ENCODE assay signal across 19 mouse cellular contexts in the genomic region with DNA sequence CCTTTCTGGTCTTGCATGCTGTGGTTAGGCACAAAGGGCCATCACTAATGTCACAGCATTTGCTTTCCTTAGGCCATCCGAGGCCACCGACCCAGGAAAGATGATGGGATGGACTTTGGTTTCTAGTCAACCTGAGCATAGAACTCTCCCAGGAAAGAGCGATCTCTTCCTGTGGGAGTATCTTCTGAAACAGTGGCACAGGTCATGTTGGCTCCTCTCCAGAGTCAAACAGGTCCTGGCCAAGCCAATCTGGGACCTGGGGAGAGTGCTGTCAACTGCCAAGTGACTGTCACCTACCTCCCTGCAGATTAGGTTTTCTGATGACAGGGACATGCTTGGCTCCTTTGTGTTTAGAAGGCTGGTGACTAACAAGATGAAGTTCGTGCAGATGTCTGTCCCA.
"Had no signal": no experiment of that assay in that cellular context is flagged by ENCODE, and none has a peak within 500 bp of the region (broad histone marks: within the 10 kb centered on the region; RNA-seq: fewer than 3 reads in every experiment).

No protein-coding gene starts in this region.

- H3K36me3 ChIP-seq: lung, embryonic 15.5 days had no signal

- DNase-seq: kidney, adult 8-10 months; kidney, postnatal 10 days; kidney, postnatal 4 days; left cerebral cortex, postnatal 4 days; lung, adult 18-20 months; lung, postnatal 36 days; midbrain, embryonic 14.5 days; right cerebral cortex, adult 18-20 months; right cerebral cortex, postnatal 14 days; thymus, postnatal 25 days had no signal

- H3K4me3 ChIP-seq: kidney, embryonic 15.5 days; limb, embryonic 12.5 days; limb, embryonic 15.5 days; lung, embryonic 15.5 days; megakaryocyte, embryonic 14.5 days had no signal

- H3K4me2 ChIP-seq: kidney, embryonic 15.5 days; limb, embryonic 12.5 days; limb, embryonic 15.5 days; lung, embryonic 15.5 days; midbrain, embryonic 11.5 days had no signal

- H3K9ac ChIP-seq: kidney, embryonic 15.5 days; limb, embryonic 12.5 days; limb, embryonic 15.5 days; liver, embryonic 14.5 days; lung, embryonic 15.5 days had no signal

- H3K27me3 ChIP-seq: kidney, embryonic 15.5 days; limb, embryonic 12.5 days; limb, embryonic 15.5 days; lung, embryonic 15.5 days had no signal

- H3K9me3 ChIP-seq: kidney, embryonic 15.5 days; limb, embryonic 12.5 days; limb, embryonic 15.5 days; lung, embryonic 15.5 days had no signal

- ATAC-seq: hindbrain, postnatal 0 days; inflammation-experienced regulatory T-cells, adult 6 months had no signal

- H3K27ac ChIP-seq: hindbrain, postnatal 0 days; limb, embryonic 12.5 days; limb, embryonic 15.5 days; liver, embryonic 14.5 days had no signal
